Mouse (Mus musculus) ovary, postnatal 36 days (tissue): ENCODE results near the gene Zdhhc6.
A peak's percentile ranks its signal among the peaks of the same experiment; 100 is the strongest.

Experiments used
- DNase-seq: peaks from one replicate; pipeline ENCODE4 v3.0.0; 2022; ENCODE audit warnings: low spot score, mixed read lengths

Gene Zdhhc6

GRCm38 (mm10) chr19:55315452-55316108 lies at the start of gene Zdhhc6:
Gene Zdhhc6 (minus strand): TSS chr19:55316032.
- DNase-seq = peak; percentile 83

DNA sequence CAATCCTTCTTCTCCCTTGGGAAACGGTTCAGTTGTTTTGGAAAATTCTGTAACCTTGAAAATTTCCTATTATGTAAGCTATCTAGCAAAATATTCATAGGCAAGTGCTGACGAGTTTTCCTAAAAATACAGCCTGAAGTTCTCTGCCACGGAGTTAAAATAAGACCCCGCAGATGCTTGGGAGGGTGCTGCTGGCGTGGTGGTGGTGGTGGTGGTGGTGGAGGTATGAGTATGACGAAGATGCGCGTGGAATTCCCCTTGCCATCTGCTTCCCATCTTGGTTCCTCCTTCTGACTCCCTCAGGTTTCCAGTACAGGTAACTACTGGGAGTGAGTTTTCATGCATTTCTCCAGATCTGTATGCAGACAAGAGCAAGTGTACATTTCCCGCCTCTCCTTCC lies 46.8 kb upstream of the Zdhhc6 start:
- DNase-seq = no peak

- no peak for DNase-seq
These were observed 35.0 kb upstream of the Zdhhc6 start for GRCm38 (mm10) chr19:55350673-55351378.

GRCm38 (mm10) chr19:55348187-55348586 lies 32.4 kb upstream of the Zdhhc6 start:
- DNase-seq = no peak

DNA sequence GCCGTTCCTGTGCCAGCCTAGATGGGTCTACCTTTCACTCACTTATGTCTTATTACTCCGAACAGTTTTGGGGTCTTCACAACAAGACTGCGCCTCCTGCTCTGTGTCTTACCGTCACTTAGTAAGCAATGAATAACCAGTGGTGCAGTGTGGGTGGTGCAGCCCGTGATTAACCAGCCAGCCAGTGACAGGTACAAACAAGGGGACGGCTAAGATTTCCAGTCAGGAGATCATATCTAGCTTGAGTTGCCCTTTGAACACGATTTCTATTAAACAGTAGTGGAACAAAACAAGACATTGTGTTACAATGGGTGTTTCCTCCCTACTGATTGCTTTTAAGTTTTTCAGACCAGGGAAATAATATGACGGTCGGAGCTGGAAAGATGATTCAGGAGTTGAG lies 27.4 kb upstream of the Zdhhc6 start:
- DNase-seq = no peak

GRCm38 (mm10) chr19:55342423-55342822 lies 26.6 kb upstream of the Zdhhc6 start:
- no peak for DNase-seq

DNA sequence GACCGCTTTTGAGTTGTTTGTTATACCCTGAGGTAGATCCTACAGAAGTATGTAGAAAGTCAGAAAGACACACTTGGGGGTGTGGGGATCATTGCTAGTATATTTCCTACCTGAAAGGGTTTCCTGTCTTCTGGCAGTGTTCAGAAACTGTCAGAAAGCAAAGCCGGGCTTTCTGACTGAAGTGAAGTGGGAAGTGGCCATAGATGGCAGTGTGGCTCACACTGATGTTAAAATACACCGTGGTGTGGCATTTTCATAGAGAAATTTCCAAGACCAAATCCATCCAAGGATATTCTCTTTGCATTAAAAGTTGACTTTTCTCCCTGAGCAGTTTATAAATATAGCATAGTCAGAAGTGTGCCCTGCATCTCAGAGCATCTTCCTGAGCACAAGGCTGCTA lies 25.5 kb upstream of the Zdhhc6 start:
- DNase-seq = no peak

GRCm38 (mm10) chr19:55340521-55340920 lies 24.7 kb upstream of the Zdhhc6 start:
- no peak for DNase-seq

DNA sequence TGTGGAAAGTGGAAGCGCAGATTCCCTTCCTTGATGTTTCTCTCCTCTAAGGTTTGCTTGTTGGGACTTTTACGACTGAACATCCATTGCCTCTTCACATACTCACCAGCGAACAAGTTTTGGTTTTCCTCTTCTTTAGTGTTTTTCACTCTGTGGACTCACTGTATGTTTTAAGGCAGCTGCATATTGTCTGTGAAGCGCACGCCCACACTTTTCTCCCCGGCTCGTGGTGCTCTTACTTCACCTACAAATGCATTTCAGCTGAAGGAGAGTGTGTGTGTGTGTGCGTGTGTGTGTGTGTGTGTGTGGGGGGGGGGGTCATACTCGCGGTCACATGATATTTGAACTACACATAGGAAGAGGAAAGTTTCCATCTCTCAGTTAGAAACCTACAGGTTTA lies 21.8 kb upstream of the Zdhhc6 start:
- no peak for DNase-seq

GRCm38 (mm10) chr19:55337066-55337465 lies 21.2 kb upstream of the Zdhhc6 start:
- DNase-seq = no peak

DNA sequence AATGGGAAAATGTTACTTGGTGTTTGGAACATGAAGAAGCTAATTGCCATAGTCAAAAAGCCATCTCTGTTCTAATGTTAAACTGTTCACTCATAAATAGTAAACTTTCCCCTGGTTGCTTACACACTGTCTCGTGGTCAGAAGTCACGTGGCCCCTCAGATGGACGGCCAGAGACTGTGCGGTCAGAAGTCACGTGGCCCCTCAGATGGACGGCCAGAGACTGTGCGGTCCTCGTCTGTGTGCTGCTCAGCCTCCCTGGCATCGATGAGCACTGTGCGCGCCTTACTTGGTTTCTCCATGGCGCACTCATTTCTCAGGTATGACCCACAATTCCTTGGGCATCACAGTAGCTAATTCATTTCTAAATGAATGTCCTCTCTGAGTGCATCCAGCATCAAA lies 20.6 kb upstream of the Zdhhc6 start:
- no peak for DNase-seq

- DNase-seq = no peak
These were observed 20.0 kb upstream of the Zdhhc6 start for GRCm38 (mm10) chr19:55335881-55336280.

DNA sequence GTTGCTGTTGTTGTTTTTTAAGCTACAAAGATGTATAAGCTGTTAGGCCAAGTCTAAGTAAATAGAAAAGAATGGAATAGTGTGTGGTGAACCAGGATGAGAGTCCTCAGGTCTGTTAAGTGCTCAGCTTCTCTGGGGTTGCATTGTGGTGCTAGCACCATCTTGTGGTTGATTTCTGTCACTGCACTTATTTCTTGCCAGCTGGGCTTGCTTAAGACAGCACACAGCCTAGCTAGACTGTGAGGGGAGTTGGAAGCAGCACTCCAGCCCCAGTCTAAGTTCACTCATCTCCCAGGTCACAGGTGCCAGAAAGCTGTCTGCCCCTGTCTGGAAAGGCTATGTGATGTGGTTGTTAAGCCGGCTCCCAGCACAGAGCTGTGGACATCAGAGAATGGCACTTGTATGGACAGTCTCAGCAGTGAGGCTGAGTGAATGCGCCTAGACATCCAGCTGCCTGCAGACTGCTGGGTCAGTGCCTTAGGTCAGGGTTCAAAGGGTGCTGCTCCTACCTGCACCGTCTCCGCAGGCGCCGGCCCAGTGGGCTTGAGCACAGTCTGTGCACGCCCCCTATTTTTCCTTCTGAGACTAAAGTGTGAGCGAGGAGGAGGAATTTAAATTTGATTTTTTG lies 16.9 kb upstream of the Zdhhc6 start:
- peak; percentile 26 for DNase-seq

GRCm38 (mm10) chr19:55331776-55332175 lies 15.9 kb upstream of the Zdhhc6 start:
- DNase-seq = no peak

- DNase-seq = no peak
These were observed 11.7 kb upstream of the Zdhhc6 start for GRCm38 (mm10) chr19:55327510-55327909.

DNA sequence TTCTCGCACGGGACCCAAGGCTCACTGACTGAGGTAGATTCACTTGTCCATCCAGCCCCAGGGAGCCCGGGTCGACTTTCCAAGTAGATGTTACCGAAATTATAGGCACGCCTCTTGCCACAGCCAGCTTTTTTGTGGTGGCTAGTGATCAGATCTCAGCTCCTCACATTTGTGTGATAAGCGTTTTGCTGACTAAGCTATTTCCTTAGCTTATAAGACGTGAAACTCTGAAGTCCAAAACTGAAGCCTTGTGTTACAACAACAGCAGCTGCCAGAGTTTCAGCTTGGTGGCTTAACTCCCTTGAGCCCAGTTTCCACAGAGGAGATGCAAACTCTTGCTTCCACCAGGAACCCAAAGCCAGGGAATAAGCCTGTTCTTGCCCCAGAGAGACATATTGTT lies 6.8 kb upstream of the Zdhhc6 start:
- DNase-seq = no peak

GRCm38 (mm10) chr19:55319521-55319920 lies 3.7 kb upstream of the Zdhhc6 start:
- DNase-seq = no peak

DNA sequence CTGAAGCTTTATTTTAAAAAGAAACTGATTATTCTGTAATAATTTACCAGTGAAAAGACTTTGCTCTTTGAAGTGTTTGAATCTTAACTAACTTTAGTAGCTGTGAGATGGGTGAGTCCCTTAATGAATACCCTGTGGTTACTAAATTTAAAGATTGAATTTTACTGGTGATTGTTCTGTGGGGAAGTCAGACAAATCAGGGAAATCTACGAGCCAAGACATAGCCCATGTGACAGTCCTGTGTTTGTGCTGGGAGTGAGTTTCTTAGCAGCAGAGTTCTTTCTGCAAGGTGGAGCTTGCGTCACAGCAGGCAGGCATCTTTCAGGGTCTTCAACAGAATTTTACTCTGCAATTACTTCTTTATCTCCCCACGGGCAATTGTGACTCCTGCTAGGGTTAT lies 3.2 kb upstream of the Zdhhc6 start:
- DNase-seq = no peak

DNA sequence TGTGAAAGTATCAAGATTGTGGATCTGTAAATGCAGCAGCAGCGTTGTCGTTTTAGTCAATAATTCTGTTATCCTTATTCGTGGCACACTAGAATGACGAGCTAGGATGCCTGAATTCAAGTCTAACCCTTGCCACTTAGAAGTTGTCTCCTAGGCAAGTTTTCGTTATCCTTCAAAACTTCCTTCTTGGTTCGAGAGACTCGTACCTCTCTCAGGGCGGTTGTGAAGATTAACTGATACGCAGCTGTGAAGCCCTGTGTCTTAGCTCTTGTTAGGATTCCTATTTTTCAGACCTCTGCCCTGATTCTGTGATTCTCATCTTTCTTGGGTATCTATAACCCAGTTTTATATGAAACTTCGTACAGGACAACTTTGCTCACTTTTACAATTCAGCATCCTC lies 1.1 kb upstream of the Zdhhc6 start:
- no peak for DNase-seq

GRCm38 (mm10) chr19:55316109-55316714 lies 380 bp upstream of the Zdhhc6 start, which contains the start of gene Vti1a:
Gene Vti1a (plus strand): TSS chr19:55316295.
- DNase-seq = peak; percentile 85

GRCm38 (mm10) chr19:55313649-55314048 lies 2.2 kb downstream of the Zdhhc6 start:
- no peak for DNase-seq

GRCm38 (mm10) chr19:55311874-55312273 lies 4.0 kb downstream of the Zdhhc6 start:
- no peak for DNase-seq

DNA sequence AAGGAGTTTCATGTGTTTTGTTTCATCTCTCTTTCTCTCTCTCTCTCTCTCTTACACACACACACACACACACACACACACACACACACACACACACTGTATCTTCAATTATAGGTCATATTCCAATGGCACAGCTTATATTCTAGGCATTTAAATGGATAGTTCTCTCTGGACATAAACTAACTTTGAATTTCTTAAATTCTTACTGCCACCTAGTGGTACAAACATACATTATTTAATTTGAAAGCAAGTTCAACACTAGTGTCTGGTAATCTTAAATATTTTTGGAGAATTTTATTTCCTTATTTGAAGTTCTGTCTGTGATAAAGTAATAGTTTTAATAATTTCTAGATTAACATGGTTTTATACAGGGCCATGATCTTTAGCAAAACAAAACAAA lies 10.8 kb downstream of the Zdhhc6 start:
- no peak for DNase-seq
